Mouse (Mus musculus): ENCODE data around the gene Epn3.

Epn3 gene

GRCm38 (mm10) chr11:94495415-94495814 lies 4.4 kb downstream of the Epn3 start:
- DNase-seq (ENCODE audit: low spot score), result peak; percentile 88

GRCm38 (mm10) chr11:94491749-94492099 lies 8.1 kb downstream of the Epn3 start:
- no peak for DNase-seq (ENCODE audit: low spot score)

GRCm38 (mm10) chr11:94491035-94491748 lies 8.6 kb downstream of the Epn3 start:
- no peak for DNase-seq (ENCODE audit: low spot score)

GRCm38 (mm10) chr11:94489745-94490144 lies 10.0 kb downstream of the Epn3 start:
- no peak for DNase-seq (ENCODE audit: low spot score)

- peak; percentile 47 for DNase-seq (ENCODE audit: low spot score)
These were observed 10.8 kb downstream of the Epn3 start for GRCm38 (mm10) chr11:94488767-94489533.

GRCm38 (mm10) chr11:94486001-94486400 lies 13.8 kb downstream of the Epn3 start, which contains the start of gene Spata20:
TSS of gene Spata20 (minus strand) at chr11:94486179.
- DNase-seq (ENCODE audit: low spot score), result peak; percentile 78

DNA sequence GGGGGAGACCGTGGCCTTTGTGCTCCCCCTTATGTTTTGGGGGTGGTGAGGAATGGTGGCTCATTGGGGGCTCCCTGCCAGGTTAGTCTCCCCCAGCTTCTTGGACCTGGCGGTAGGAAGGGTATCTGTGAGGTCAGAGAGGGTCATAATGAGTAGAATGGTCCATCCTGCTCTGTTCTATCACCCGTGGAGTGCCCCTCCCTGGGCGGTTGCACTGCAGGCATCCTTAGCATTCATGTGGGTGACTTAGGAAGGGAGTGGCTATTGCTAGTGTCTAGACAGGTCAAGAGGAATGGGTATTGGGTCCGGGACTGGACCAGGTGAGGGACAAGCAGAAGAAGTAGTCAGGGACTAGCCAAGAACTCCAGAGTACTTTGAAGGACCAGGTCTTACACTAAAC lies 14.6 kb downstream of the Epn3 start:
- no peak for DNase-seq (ENCODE audit: low spot score)

DNA sequence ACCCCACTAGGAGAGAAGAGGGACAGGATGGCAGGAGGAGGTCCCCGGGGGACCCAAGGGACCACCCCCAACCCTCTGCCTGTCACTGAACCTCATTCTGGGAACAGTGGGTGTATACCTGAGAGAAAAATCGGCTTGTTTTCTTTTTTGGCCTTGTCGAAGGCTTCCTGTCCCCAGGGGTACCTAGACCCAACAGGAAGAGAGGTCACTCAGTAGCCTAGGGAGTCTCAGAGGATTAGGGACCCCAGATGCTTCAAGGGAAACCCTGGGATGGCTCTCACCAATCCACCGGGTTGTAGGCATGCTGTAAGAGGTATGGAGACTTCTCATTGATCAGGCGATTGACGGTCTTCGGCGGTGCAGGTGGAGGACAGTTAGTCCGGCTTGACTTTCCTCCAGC lies 15.1 kb downstream of the Epn3 start:
- DNase-seq (ENCODE audit: low spot score), result no peak

- no peak for DNase-seq (ENCODE audit: low spot score)
These were observed 15.9 kb downstream of the Epn3 start for GRCm38 (mm10) chr11:94483921-94484320.

DNA sequence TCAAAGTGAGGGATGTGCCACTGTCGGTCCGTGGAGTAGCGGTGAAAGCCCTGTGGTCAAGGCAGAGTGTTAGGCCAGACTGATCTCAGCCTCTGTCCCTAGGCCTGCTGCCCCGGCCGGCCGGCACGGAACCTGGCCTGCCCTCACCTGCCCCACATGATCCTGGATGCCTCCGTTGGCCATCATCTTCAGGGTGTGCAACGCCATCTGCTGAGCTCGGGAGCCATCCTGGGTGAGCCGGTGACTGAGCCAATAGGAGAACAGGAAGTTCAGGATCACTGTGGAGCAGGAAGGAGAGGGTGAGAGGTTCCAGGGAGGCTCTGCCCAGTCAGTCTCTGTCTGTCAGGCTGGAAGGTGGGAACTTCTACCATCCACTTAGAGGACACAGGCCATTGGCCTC lies 16.3 kb downstream of the Epn3 start:
- no peak for DNase-seq (ENCODE audit: low spot score)

DNA sequence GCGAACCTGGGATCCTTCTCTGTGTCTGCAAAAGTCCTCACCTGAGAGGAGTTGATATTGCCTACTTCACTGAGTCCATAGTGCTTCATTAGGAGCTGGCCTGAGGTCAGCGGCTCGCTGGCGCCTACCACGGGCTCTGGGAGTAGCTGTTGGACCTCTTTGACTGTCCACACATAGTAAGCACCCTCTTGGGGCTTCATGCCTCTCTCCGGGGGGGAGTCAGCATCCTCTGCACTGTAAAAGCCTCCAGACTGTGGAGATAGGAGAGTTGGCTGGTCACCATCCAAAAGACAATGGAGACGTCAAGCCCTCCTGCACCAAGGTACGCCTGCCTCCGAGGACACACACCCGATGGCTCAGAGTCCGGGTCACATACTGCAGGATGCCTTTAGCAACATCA lies 17.0 kb downstream of the Epn3 start:
- no peak for DNase-seq (ENCODE audit: low spot score)

DNA sequence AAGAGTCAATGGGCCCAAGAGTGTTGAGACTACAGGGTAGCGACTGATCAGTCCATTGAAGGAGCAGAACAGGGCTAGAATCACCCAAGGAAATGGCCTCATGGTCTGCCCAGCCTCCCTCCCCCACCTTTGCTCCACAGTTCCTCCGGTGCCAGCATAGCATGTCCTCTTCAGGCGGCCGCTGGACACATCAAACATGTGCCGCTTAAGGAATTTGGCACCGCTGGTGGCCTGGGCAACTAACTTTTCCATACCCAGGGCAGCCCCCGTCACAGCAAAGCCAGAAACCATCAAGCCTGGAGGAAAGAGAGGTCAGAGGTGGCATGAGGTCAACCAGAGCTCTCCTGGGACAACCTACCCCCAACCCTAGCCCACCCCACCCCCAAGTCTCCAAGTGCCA lies 17.8 kb downstream of the Epn3 start:
- no peak for DNase-seq (ENCODE audit: low spot score)

- DNase-seq (ENCODE audit: low spot score), result no peak
These were observed 19.4 kb downstream of the Epn3 start for GRCm38 (mm10) chr11:94480382-94480781.

- DNase-seq (ENCODE audit: low spot score), result no peak
These were observed 22.1 kb downstream of the Epn3 start for GRCm38 (mm10) chr11:94477651-94478050.

GRCm38 (mm10) chr11:94475722-94476121 lies 24.1 kb downstream of the Epn3 start:
- no peak for DNase-seq (ENCODE audit: low spot score)

GRCm38 (mm10) chr11:94474544-94474910 lies 25.2 kb downstream of the Epn3 start:
- no peak for DNase-seq (ENCODE audit: low spot score)

DNA sequence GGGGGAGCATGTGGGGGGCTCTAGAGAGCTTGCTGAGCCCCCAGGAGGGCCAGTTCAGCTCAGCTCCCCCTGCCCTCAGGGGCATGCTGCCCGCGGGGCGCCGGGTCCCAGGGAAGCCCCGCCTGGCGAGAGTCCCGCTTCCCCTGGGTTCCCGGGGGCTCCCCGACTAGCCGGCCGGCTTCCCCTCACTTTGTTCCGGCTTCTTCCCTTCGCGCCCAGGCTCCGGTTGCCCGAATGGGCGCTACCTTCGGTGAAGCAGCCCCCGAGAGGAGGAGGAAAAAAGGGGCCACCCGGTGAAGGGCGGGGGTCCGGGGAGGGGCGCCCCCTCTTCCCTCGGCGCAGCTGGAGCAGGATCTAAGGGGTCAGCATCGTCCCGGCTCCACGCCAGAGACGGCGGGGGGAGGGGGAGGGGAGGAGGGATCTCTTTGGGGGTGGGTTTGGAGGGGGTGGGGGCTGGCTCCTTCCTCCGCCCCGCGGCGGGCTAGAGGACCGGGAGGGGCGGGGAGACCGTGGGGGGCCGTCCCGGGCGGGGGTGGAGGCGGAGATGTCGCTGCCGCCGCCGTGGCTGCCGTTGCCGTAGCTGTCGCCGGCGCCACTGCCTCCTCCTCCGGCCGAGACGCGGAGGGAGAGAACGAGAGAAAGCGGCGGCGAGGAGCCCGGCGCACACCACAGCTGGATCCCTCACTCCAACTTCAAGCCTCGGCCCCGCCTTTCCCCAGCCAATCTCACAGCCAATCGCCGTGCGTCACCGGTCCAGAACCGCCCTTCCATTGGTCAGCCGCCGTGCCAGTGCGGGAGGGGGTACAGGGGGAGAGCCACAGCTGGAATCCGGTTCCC lies 25.8 kb downstream of the Epn3 start, which contains the start of gene Cacna1g:
TSS of gene Cacna1g (minus strand) at position 492 of the 837 bp plus-strand sequence.
- peak; percentile 88 for DNase-seq (ENCODE audit: low spot score)

- no peak for DNase-seq (ENCODE audit: low spot score)
These were observed 26.7 kb downstream of the Epn3 start for GRCm38 (mm10) chr11:94472916-94473706.

DNA sequence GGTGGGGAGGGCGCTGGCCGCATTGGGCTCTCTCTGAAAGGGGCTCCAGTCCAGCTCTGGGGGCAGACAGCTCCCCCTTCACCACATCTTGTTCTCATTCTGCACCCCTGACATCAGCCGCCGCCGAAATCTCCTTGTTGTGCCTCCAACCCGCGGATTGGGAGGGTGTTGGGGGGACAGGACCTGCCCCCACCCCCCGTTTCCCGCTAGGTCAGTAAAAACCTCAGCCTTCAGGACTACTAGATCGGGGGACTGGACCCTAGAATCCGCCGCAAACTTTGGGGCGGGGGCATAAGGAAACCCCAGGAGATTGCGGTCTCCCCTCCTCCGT lies 27.2 kb downstream of the Epn3 start:
- no peak for DNase-seq (ENCODE audit: low spot score)

DNA sequence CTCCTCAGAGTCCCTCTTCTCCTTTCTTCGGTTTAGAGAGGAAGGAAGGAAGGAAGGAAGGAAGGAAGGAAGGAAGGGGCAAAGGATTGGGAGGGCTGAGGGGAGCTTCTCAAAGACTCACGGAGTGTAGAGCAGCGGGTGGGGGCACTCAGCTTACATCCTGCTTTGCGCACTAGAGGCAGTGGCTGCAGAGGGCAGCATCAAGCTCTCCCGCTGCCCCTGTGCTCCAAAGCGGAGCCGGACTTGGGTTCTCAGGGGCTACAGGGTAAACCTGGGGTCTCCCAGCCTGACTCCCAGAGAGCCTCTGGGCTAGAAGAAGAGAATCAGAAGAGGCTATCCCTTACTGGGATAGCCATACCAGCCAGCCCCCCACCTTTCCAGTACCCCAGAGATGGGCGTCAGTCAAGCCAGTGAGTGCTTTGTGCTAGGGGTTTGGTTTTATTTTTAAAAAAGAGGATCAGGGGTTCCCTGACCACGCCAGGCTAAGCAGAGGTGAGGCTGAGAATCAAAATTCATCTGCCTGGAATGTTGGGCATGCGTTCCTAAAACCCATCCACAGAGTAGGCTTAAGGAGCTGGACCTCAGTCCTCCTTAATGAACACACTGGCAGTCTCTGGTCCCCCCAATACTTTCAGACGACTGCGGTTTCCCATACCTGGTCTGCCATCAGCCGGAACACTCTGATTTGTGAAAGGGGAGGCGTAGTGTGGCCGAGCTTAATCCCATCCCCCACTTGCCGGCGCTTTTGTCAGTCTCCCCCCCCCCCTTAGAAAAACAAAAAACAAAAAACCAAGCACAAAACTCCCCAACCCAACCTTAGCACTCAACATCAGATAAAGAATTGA lies 27.8 kb downstream of the Epn3 start:
- DNase-seq (ENCODE audit: low spot score), result no peak

GRCm38 (mm10) chr11:94470391-94470790 lies 29.4 kb downstream of the Epn3 start:
- DNase-seq (ENCODE audit: low spot score), result no peak

Measured in lung, postnatal 25 days (tissue).